Mouse (Mus musculus): ENCODE results near the gene Parva. TPM values are rescaled to one million over a fixed set of nuclear protein-coding genes. Genes with fewer than 3 reads are reported as not detected.

The Parva gene
- polyA plus RNA-seq, 1 experiment from 2014 or later, result 93.4 TPM

DNA sequence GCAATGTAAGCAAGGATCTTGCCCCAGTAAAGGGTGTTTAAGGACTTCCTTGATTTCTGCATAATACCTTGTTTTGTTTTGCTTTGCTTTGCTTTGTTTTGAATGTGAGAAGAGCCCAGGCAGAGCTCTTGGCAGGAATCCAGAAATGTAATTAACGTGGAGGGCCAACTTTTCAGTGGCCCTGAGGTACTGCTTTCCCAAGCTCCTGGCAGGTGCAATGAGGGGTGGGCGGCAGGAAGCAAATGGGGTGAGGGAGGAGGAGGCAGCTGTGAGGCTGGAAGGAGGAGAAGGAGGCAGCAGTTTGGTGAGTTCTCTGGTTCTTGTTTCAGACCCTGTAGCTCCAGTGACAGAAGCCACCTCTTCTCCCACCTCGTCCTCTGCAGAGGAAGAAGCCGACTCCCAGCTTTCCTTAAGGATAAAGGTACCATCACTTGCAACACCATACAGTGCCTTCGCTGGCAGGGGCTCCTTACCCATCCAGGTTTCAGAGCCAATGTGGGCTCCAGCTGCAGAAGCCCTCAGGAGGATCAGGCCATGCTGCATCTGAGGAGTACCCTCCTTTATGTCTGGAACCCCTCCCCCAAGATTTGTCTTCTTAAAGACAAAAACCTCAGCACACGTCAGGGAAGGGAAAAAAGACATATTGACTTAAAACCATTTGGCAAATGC, 36.2 kb upstream of the Parva start:
- H3K9me3 ChIP-seq (ENCODE audit: control insufficient read depth, low read length), result no peaks in the 10 kb centered on the region
- ATAC-seq (ENCODE audit: low read depth) (peak; percentile 76), DNase-seq (ENCODE audit: low spot score) (peak; percentile 90)
- peak overlapping the region; percentile 86 for H3K27ac ChIP-seq (replicated peaks; ENCODE audit: low read depth, low read length)
- H3K4me3 ChIP-seq (ENCODE audit: low read depth, low read length), result no peak overlapping the region
- H3K9ac ChIP-seq (ENCODE audit: low read depth, low read length), result peak overlapping the region; percentile 47; the same call in 1 of the 2 replicates
- H3K36me3 ChIP-seq (ENCODE audit: control insufficient read depth, insufficient read depth, low read length), result no peaks in the 10 kb centered on the region
- H3K27me3 ChIP-seq (replicated peaks; ENCODE audit: control insufficient read depth, insufficient read depth, low read length), result no peaks in the 10 kb centered on the region
- 6% methylated on average over 6 of the region's 6 CpGs for WGBS
- H3K4me2 ChIP-seq (ENCODE audit: low read depth, low read length), result peak overlapping the region; percentile 41
- H3K4me1 ChIP-seq (ENCODE audit: control insufficient read depth, insufficient read depth, low read length), result peaks cover 39% of the 10 kb centered on the region

DNA sequence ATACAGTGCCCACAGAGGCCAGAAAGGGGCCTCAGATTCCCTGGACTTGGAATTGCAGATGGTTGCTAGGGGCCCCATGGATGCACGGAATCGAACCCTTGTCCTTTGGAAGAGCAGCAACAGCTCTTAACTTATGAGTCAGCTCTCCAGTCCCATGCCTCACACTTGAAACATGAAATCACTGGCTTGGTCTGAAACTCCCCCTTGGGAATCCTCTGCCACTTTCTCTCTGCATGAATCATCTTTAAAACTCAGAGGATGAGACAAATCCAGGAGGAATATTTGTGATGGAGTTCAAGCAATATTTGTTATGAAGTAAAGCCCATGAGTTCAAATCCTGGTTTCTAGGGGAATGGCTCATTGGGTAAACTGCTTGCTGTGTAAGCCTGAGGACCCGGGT, 29.5 kb upstream of the Parva start:
- Histone ChIP-seq H3K9me3 (ENCODE audit: control insufficient read depth, low read length) (no peaks in the 10 kb centered on the region), H3K4me1 (ENCODE audit: control insufficient read depth, insufficient read depth, low read length) (no peaks in the 10 kb centered on the region; the same call in 1 of the 2 replicates), H3K9ac (ENCODE audit: low read depth, low read length) (no peak overlapping the region), H3K36me3 (ENCODE audit: control insufficient read depth, insufficient read depth, low read length) (no peaks in the 10 kb centered on the region), H3K27ac (replicated peaks; ENCODE audit: low read depth, low read length) (no peak overlapping the region), H3K27me3 (replicated peaks; ENCODE audit: control insufficient read depth, insufficient read depth, low read length) (no peaks in the 10 kb centered on the region), H3K4me3 (ENCODE audit: low read depth, low read length) (no peak overlapping the region), H3K4me2 (ENCODE audit: low read depth, low read length) (no peak overlapping the region)
- ATAC-seq (ENCODE audit: low read depth), result no peak
- no peak for DNase-seq (ENCODE audit: low spot score)
- WGBS, result 90% methylated on average over 3 of the region's 3 CpGs

DNA sequence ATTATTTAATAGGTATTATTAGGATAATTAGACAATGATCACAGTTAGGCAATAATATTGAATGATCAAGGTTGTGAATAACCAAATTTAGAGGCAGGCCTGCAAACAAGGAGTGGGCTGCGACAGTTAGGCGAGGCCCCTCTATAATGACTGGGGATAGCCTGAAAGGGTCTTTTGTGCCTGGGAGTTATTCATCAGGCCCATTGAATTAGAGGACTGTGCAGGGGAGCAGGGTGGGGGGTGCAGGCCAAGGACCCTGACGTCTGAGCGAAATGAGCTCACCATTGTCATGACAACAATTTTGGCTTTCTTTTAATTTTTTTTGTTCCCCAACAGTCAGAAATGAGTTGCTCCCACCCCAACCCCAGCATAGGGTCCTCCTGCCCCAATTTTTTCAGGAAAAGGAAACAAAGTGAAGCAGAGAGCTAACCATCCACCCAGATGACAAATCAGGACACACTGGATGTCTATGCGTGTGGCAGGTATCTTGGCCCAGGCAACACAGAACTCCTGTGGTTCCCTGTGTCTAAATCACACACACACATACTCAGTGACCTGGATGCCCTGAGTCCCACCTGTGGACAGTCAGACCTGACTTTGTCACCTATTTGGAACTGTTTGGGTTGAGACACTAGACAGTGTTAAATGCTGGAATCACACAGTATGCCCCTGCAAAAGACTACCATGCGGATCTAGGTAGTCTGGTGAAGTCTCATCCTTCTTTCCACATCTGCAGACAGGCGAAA, 27.7 kb upstream of the Parva start:
- no peak for DNase-seq (ENCODE audit: low spot score)
- no peak overlapping the region for H3K4me2 ChIP-seq (ENCODE audit: low read depth, low read length)
- no peaks in the 10 kb centered on the region for H3K9me3 ChIP-seq (ENCODE audit: control insufficient read depth, low read length)
- no peaks in the 10 kb centered on the region for H3K27me3 ChIP-seq (replicated peaks; ENCODE audit: control insufficient read depth, insufficient read depth, low read length)
- no peak overlapping the region for H3K9ac ChIP-seq (ENCODE audit: low read depth, low read length)
- 70% methylated on average over 7 of the region's 7 CpGs for WGBS
- no peak overlapping the region for H3K4me3 ChIP-seq (ENCODE audit: low read depth, low read length)
- no peak overlapping the region for H3K27ac ChIP-seq (replicated peaks; ENCODE audit: low read depth, low read length)
- ATAC-seq (ENCODE audit: low read depth), result peak; percentile 42
- no peaks in the 10 kb centered on the region for H3K36me3 ChIP-seq (ENCODE audit: control insufficient read depth, insufficient read depth, low read length)
- H3K4me1 ChIP-seq (ENCODE audit: control insufficient read depth, insufficient read depth, low read length), result no peaks in the 10 kb centered on the region; the same call in 1 of the 2 replicates

- H3K36me3 ChIP-seq (ENCODE audit: control insufficient read depth, insufficient read depth, low read length), result no peaks in the 10 kb centered on the region
- WGBS, result 42% methylated on average over 6 of the region's 6 CpGs
Observed at GRCm38 (mm10) chr7:112400175-112400574, 27.1 kb upstream of the Parva start.

DNA sequence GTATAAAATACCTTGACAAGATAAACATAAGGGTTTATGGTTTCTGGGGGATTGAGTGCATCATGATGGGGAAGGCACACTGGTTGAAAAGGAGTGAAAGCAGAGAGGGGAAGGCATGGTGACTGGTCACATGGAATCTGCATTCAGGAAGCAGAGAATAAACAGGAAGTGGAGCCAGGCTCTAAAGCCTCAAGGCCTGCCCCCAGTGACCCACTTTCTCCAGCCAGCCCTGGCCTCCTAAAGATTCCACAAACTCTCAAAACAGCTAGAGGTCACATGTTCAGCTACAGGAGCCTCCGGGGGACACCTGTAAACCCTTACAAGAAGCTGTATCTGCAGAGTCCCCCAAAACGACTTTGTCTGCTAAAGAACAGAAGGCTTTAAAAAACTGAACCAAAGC, 22.2 kb upstream of the Parva start:
- H3K27me3 ChIP-seq (replicated peaks; ENCODE audit: control insufficient read depth, insufficient read depth, low read length), result no peaks in the 10 kb centered on the region
- ATAC-seq (ENCODE audit: low read depth), result no peak

More at GRCm38 (mm10) chr7:112400175-112400574, 27.1 kb upstream of the Parva start:
- DNase-seq (ENCODE audit: low spot score), result peak; percentile 92
- H3K4me2 ChIP-seq (ENCODE audit: low read depth, low read length), result no peak overlapping the region
- H3K27ac ChIP-seq (replicated peaks; ENCODE audit: low read depth, low read length), result no peak overlapping the region
- ATAC-seq (ENCODE audit: low read depth), result no peak
- peaks cover 3% of the 10 kb centered on the region; the same call in 1 of the 2 replicates for H3K4me1 ChIP-seq (ENCODE audit: control insufficient read depth, insufficient read depth, low read length)
- H3K9me3 ChIP-seq (ENCODE audit: control insufficient read depth, low read length), result no peaks in the 10 kb centered on the region
- no peak overlapping the region for H3K4me3 ChIP-seq (ENCODE audit: low read depth, low read length)
- H3K9ac ChIP-seq (ENCODE audit: low read depth, low read length), result no peak overlapping the region
- H3K27me3 ChIP-seq (replicated peaks; ENCODE audit: control insufficient read depth, insufficient read depth, low read length), result no peaks in the 10 kb centered on the region

DNA sequence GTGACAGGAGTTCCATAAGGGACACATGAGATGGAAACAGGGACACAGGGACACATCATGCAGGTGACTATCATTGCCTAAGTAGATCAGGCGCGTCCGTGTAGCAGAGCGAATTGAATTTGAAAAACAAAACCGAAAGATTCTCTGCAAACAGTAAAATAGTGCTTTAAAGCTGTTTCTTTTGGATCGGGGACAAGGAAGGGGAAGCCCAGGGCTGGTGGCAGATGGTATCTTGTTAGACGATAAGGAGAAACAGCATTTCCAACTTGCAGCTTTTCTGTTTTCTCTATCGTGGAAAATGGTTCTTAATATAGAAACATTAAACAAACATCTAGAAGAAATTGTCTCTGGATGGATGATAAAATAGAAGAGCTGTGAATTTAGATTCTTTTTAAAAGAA, 21.7 kb upstream of the Parva start:
- H3K27ac ChIP-seq (replicated peaks; ENCODE audit: low read depth, low read length), result no peak overlapping the region
- H3K27me3 ChIP-seq (replicated peaks; ENCODE audit: control insufficient read depth, insufficient read depth, low read length), result no peaks in the 10 kb centered on the region
- H3K4me1 ChIP-seq (ENCODE audit: control insufficient read depth, insufficient read depth, low read length), result 0 out of 2 replicates have a peak, but pooled peaks cover 4% of the 10 kb centered on the region
- no peak overlapping the region for H3K4me2 ChIP-seq (ENCODE audit: low read depth, low read length)
- no peaks in the 10 kb centered on the region for H3K36me3 ChIP-seq (ENCODE audit: control insufficient read depth, insufficient read depth, low read length)
- no peak overlapping the region for H3K9ac ChIP-seq (ENCODE audit: low read depth, low read length)
- WGBS, result 64% methylated on average over 8 of the region's 8 CpGs
- no peaks in the 10 kb centered on the region for H3K9me3 ChIP-seq (ENCODE audit: control insufficient read depth, low read length)
- no peak for DNase-seq (ENCODE audit: low spot score)
- no peak overlapping the region for H3K4me3 ChIP-seq (ENCODE audit: low read depth, low read length)
- ATAC-seq (ENCODE audit: low read depth), result no peak

More for the DNA sequence above, 22.2 kb upstream of the Parva start:
- Histone ChIP-seq H3K4me1 (ENCODE audit: control insufficient read depth, insufficient read depth, low read length) (0 out of 2 replicates have a peak, but pooled peaks cover 4% of the 10 kb centered on the region), H3K27ac (replicated peaks; ENCODE audit: low read depth, low read length) (no peak overlapping the region), H3K36me3 (ENCODE audit: control insufficient read depth, insufficient read depth, low read length) (no peaks in the 10 kb centered on the region), H3K9me3 (ENCODE audit: control insufficient read depth, low read length) (no peaks in the 10 kb centered on the region), H3K4me3 (ENCODE audit: low read depth, low read length) (no peak overlapping the region), H3K9ac (ENCODE audit: low read depth, low read length) (no peak overlapping the region), H3K4me2 (ENCODE audit: low read depth, low read length) (no peak overlapping the region)
- DNase-seq (ENCODE audit: low spot score), result no peak
- 31% methylated on average over 2 of the region's 2 CpGs for WGBS

- H3K27ac ChIP-seq (replicated peaks; ENCODE audit: low read depth, low read length), result no peak overlapping the region
- H3K4me1 ChIP-seq (ENCODE audit: control insufficient read depth, insufficient read depth, low read length), result 0 out of 2 replicates have a peak, but pooled peaks cover 4% of the 10 kb centered on the region
- no peak overlapping the region for H3K9ac ChIP-seq (ENCODE audit: low read depth, low read length)
- no peaks in the 10 kb centered on the region for H3K36me3 ChIP-seq (ENCODE audit: control insufficient read depth, insufficient read depth, low read length)
- no peaks in the 10 kb centered on the region for H3K27me3 ChIP-seq (replicated peaks; ENCODE audit: control insufficient read depth, insufficient read depth, low read length)
- DNase-seq (ENCODE audit: low spot score) (no peak), ATAC-seq (ENCODE audit: low read depth) (no peak)
- H3K4me3 ChIP-seq (ENCODE audit: low read depth, low read length), result no peak overlapping the region
- no peak overlapping the region for H3K4me2 ChIP-seq (ENCODE audit: low read depth, low read length)
- H3K9me3 ChIP-seq (ENCODE audit: control insufficient read depth, low read length), result no peaks in the 10 kb centered on the region
- 67% methylated on average over 7 of the region's 7 CpGs for WGBS
Observed at GRCm38 (mm10) chr7:112407597-112407996, 19.7 kb upstream of the Parva start.

DNA sequence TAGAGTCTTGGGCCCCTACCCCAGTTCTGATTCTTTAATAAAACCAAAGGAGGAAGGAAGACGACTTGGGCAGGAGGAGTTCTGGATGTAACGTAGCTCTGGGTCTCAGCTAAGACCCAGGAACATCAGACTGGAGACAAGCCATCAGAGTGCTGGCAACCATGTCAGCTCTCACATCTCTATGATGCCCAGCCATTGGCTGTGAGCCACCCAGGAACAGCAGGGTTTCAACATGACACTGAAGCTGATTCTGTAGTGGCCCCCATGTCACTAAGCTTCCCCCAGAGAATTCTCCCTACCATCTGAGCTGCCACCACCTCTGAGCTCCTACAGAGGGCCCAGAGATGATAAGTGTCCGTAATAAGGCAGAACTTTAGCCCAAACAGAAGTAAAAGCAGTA, 17.3 kb upstream of the Parva start:
- H3K9me3 ChIP-seq (ENCODE audit: control insufficient read depth, low read length), result no peaks in the 10 kb centered on the region
- ATAC-seq (ENCODE audit: low read depth) (no peak), DNase-seq (ENCODE audit: low spot score) (no peak)
- no peaks in the 10 kb centered on the region for H3K27me3 ChIP-seq (replicated peaks; ENCODE audit: control insufficient read depth, insufficient read depth, low read length)
- no peak overlapping the region for H3K27ac ChIP-seq (replicated peaks; ENCODE audit: low read depth, low read length)
- H3K4me1 ChIP-seq (ENCODE audit: control insufficient read depth, insufficient read depth, low read length), result 0 out of 2 replicates have a peak, but pooled peaks cover 2% of the 10 kb centered on the region
- H3K9ac ChIP-seq (ENCODE audit: low read depth, low read length), result no peak overlapping the region
- 96% methylated on average over 3 of the region's 3 CpGs for WGBS
- no peak overlapping the region for H3K4me3 ChIP-seq (ENCODE audit: low read depth, low read length)
- no peaks in the 10 kb centered on the region for H3K36me3 ChIP-seq (ENCODE audit: control insufficient read depth, insufficient read depth, low read length)
- H3K4me2 ChIP-seq (ENCODE audit: low read depth, low read length), result no peak overlapping the region
